Mouse (Mus musculus) liver, postnatal 0 days (tissue): Measurements from ENCODE around the gene Prep.

Experiments used
- CTCF ChIP-seq: sonication (generic); IDR thresholded peaks from 2 replicates; pipeline ENCODE4 v1.5.1; 2016; ENCODE audit warnings: antibody characterized with exemption, low read depth
- EP300 ChIP-seq: IDR thresholded peaks from 2 replicates; pipeline ENCODE4 v1.6.1; 2016; ENCODE audit warnings: antibody characterized with exemption, low read depth, mild to moderate bottlenecking

GRCm38 (mm10) chr10:45106541-45106940 is 39.5 kb downstream of the Prep start:
- TF ChIP-seq EP300 (no peak), CTCF (no peak)
